Mouse (Mus musculus) midbrain, embryonic 13.5 days (tissue): Measurements from ENCODE around the gene Il25. TPM values are rescaled to one million over a fixed set of nuclear protein-coding genes. Genes with fewer than 3 reads are reported as not detected.

Experiments
- ATAC-seq: fragments of 200-750 bp; cut with Nextera tagmentation; 2 replicates; pipeline ENCODE4 v1.8.0; 2017; ENCODE audit warnings: mild to moderate bottlenecking, moderate TSS enrichment, moderate library complexity
- H3K27ac ChIP-seq: fragments of 300-500 bp; sonication (generic); 2 replicates; pipeline ENCODE4 v1.5.1; 2015; ENCODE audit warnings: inconsistent platforms, mild to moderate bottlenecking, moderate library complexity
- H3K27me3 ChIP-seq: fragments of 300-500 bp; sonication (generic); 2 replicates; pipeline ENCODE4 v1.6.1; 2015; ENCODE audit warnings: mild to moderate bottlenecking, inconsistent platforms
- H3K36me3 ChIP-seq: fragments of 300-500 bp; sonication (generic); 2 replicates; pipeline ENCODE4 v1.6.1; 2015; ENCODE audit warnings: mild to moderate bottlenecking, inconsistent platforms
- H3K4me1 ChIP-seq: fragments of 300-500 bp; sonication (generic); replicated peaks from 2 replicates; pipeline ENCODE4 v1.6.1; 2015; ENCODE audit warnings: inconsistent platforms
- H3K4me2 ChIP-seq: fragments of 300-500 bp; sonication (generic); replicated peaks from 2 replicates; pipeline ENCODE4 v1.6.1; 2015; ENCODE audit warnings: moderate library complexity, mild to moderate bottlenecking, inconsistent platforms
- H3K4me3 ChIP-seq: fragments of 300-500 bp; sonication (generic); replicated peaks from 2 replicates; pipeline ENCODE4 v1.5.1; 2015; ENCODE audit warnings: mild to moderate bottlenecking, inconsistent platforms
- H3K9ac ChIP-seq: fragments of 300-500 bp; sonication (generic); replicated peaks from 2 replicates; pipeline ENCODE4 v1.6.1; 2015; ENCODE audit warnings: mild to moderate bottlenecking, inconsistent platforms
- H3K9me3 ChIP-seq: fragments of 300-500 bp; sonication (generic); 2 replicates; pipeline ENCODE4 v1.6.1; 2016; ENCODE audit warnings: mild to moderate bottlenecking, inconsistent platforms
- WGBS: fragments of 180-500 bp; shearing (Covaris S2); methylation state at CpG from one replicate; pipeline ENCODE4 v1.1.7; 2015; 5-methylcytosine and 5-hydroxymethylcytosine counted together
- polyA plus RNA-seq: library from polyadenylated mRNA; unstranded; fragments of >200 nt; fragmentation: Nextera tagmentation; extraction: Ambion mirVana; gene quantifications from 2 replicates; pipeline ENCODE4 v1.2.1, GENCODE M21; 2015

Il25 gene
- polyA plus RNA-seq, 1 experiment from 2014 or later, result 0.15 TPM

GRCm38 (mm10) chr14:54908682-54909081 lies 23.8 kb upstream of the Il25 start:
- no peak overlapping the region for H3K4me3 ChIP-seq
- ATAC-seq, result no peak
- no peaks in the 10 kb centered on the region for H3K27me3 ChIP-seq
- no peak overlapping the region for H3K4me2 ChIP-seq
- no peak overlapping the region for H3K27ac ChIP-seq
- peaks cover 46% of the 10 kb centered on the region for H3K4me1 ChIP-seq
- no peaks in the 10 kb centered on the region for H3K9me3 ChIP-seq
- no peak overlapping the region for H3K9ac ChIP-seq
- peaks cover 66% of the 10 kb centered on the region for H3K36me3 ChIP-seq
- WGBS, result 95% methylated on average over 7 of the region's 7 CpGs

GRCm38 (mm10) chr14:54912109-54912850 lies 20.2 kb upstream of the Il25 start:
- Histone ChIP-seq H3K27me3 (no peaks in the 10 kb centered on the region), H3K36me3 (peaks cover 52% of the 10 kb centered on the region)
- 3% methylated on average over 44 of the region's 69 CpGs for WGBS

GRCm38 (mm10) chr14:54912886-54913285 lies 19.6 kb upstream of the Il25 start, which contains the start of gene Slc22a17:
Gene Slc22a17 (minus strand): TSS chr14:54913132.
- Histone ChIP-seq H3K4me1 (peaks cover 48% of the 10 kb centered on the region), H3K27ac (peak within 1 kb of the TSS; percentile 90), H3K9me3 (no peaks in the 10 kb centered on the region), H3K4me2 (peak within 1 kb of the TSS; percentile 92), H3K4me3 (peak within 1 kb of the TSS; percentile 79), H3K27me3 (no peaks in the 10 kb centered on the region), H3K36me3 (peaks cover 51% of the 10 kb centered on the region), H3K9ac (peak within 1 kb of the TSS; percentile 97)
- ATAC-seq, result peak; percentile 98
- under 1% methylated on average over 28 of the region's 28 CpGs for WGBS

More at GRCm38 (mm10) chr14:54912109-54912850, 20.2 kb upstream of the Il25 start:
- peak overlapping the region; percentile 92 for H3K4me2 ChIP-seq
- H3K4me1 ChIP-seq, result peaks cover 49% of the 10 kb centered on the region
- peak overlapping the region; percentile 97 for H3K9ac ChIP-seq
- peak overlapping the region; percentile 79 for H3K4me3 ChIP-seq
- peak; percentile 75 for ATAC-seq
- peak overlapping the region; percentile 90 for H3K27ac ChIP-seq
- H3K9me3 ChIP-seq, result no peaks in the 10 kb centered on the region

- no peaks in the 10 kb centered on the region for H3K9me3 ChIP-seq
- H3K27ac ChIP-seq, result peak overlapping the region; percentile 90
- ATAC-seq, result peak; percentile 22; the same call in 1 of the 2 replicates
- H3K4me3 ChIP-seq, result peak overlapping the region; percentile 79
- no peaks in the 10 kb centered on the region for H3K27me3 ChIP-seq
- peaks cover 50% of the 10 kb centered on the region for H3K36me3 ChIP-seq
- peak overlapping the region; percentile 97 for H3K9ac ChIP-seq
- 14% methylated on average over 10 of the region's 10 CpGs for WGBS
- peaks cover 45% of the 10 kb centered on the region for H3K4me1 ChIP-seq
- H3K4me2 ChIP-seq, result peak overlapping the region; percentile 92
Measured at GRCm38 (mm10) chr14:54913343-54913742, 19.2 kb upstream of the Il25 start.

GRCm38 (mm10) chr14:54920076-54920685 lies 12.3 kb upstream of the Il25 start:
- Histone ChIP-seq H3K4me1 (peaks cover 16% of the 10 kb centered on the region), H3K27me3 (no peaks in the 10 kb centered on the region), H3K9me3 (peaks cover 16% of the 10 kb centered on the region), H3K9ac (no peak overlapping the region), H3K27ac (no peak overlapping the region), H3K4me2 (no peak overlapping the region), H3K36me3 (peaks cover 66% of the 10 kb centered on the region), H3K4me3 (no peak overlapping the region)
- 96% methylated on average over 16 of the region's 16 CpGs for WGBS
- no peak for ATAC-seq

GRCm38 (mm10) chr14:54924641-54925348 lies 7.7 kb upstream of the Il25 start:
- peak overlapping the region; percentile 73 for H3K9ac ChIP-seq
- H3K9me3 ChIP-seq, result peaks cover 16% of the 10 kb centered on the region
- H3K36me3 ChIP-seq, result peaks cover 25% of the 10 kb centered on the region
- 10% methylated on average over 7 of the region's 7 CpGs for WGBS
- peak overlapping the region; percentile 54 for H3K4me3 ChIP-seq
- peak overlapping the region; percentile 91 for H3K27ac ChIP-seq
- peaks cover 39% of the 10 kb centered on the region for H3K4me1 ChIP-seq
- ATAC-seq, result peak; percentile 46
- peak overlapping the region; percentile 69 for H3K4me2 ChIP-seq
- H3K27me3 ChIP-seq, result no peaks in the 10 kb centered on the region

- Histone ChIP-seq H3K27ac (peak within 1 kb of the TSS; percentile 91), H3K4me3 (peak within 1 kb of the TSS; percentile 54), H3K4me1 (peaks cover 44% of the 10 kb centered on the region), H3K4me2 (peak within 1 kb of the TSS; percentile 69), H3K9me3 (peaks cover 15% of the 10 kb centered on the region), H3K27me3 (no peaks in the 10 kb centered on the region), H3K36me3 (peaks cover 16% of the 10 kb centered on the region), H3K9ac (peak within 1 kb of the TSS; percentile 73)
- peak; percentile 68 for ATAC-seq
- under 1% methylated on average over 53 of the region's 57 CpGs for WGBS
Measured at GRCm38 (mm10) chr14:54925349-54926342, 6.8 kb upstream of the Il25 start, which contains the start of gene Efs. Gene Efs (minus strand): TSS chr14:54926126.

GRCm38 (mm10) chr14:54926401-54927158 lies 5.9 kb upstream of the Il25 start:
- Histone ChIP-seq H3K27ac (peak overlapping the region; percentile 91), H3K9me3 (peaks cover 6% of the 10 kb centered on the region), H3K4me2 (peak overlapping the region; percentile 69), H3K36me3 (peaks cover 7% of the 10 kb centered on the region), H3K27me3 (no peaks in the 10 kb centered on the region), H3K4me3 (peak overlapping the region; percentile 54), H3K4me1 (peaks cover 44% of the 10 kb centered on the region), H3K9ac (peak overlapping the region; percentile 73)
- WGBS, result under 1% methylated on average over 53 of the region's 58 CpGs
- ATAC-seq, result peak; percentile 71

GRCm38 (mm10) chr14:54927296-54927695 lies 5.2 kb upstream of the Il25 start:
- ATAC-seq, result no peak
- H3K4me3 ChIP-seq, result peak overlapping the region; percentile 54
- no peaks in the 10 kb centered on the region for H3K9me3 ChIP-seq
- H3K4me1 ChIP-seq, result peaks cover 44% of the 10 kb centered on the region
- no peaks in the 10 kb centered on the region for H3K36me3 ChIP-seq
- peak overlapping the region; percentile 69 for H3K4me2 ChIP-seq
- H3K27me3 ChIP-seq, result no peaks in the 10 kb centered on the region
- H3K9ac ChIP-seq, result peak overlapping the region; percentile 73
- peak overlapping the region; percentile 91 for H3K27ac ChIP-seq
- WGBS, result 14% methylated on average over 7 of the region's 7 CpGs

- no peak overlapping the region for H3K9ac ChIP-seq
- no peak overlapping the region for H3K27ac ChIP-seq
- H3K4me2 ChIP-seq, result no peak overlapping the region
- no peaks in the 10 kb centered on the region for H3K36me3 ChIP-seq
- no peaks in the 10 kb centered on the region for H3K9me3 ChIP-seq
- 84% methylated on average over 5 of the region's 5 CpGs for WGBS
- no peak overlapping the region for H3K4me3 ChIP-seq
- H3K27me3 ChIP-seq, result no peaks in the 10 kb centered on the region
- ATAC-seq, result no peak
- peaks cover 38% of the 10 kb centered on the region for H3K4me1 ChIP-seq
Measured at GRCm38 (mm10) chr14:54929801-54930200, 2.7 kb upstream of the Il25 start.
